Mouse (Mus musculus) hindbrain, postnatal 0 days (tissue): ENCODE measurements around the gene Sorcs3. TPM values are rescaled to one million over a fixed set of nuclear protein-coding genes. Genes with fewer than 3 reads are reported as not detected.

Experiments used
- ATAC-seq: fragments of 200-750 bp; cut with Nextera tagmentation; 2 replicates; pipeline ENCODE4 v1.8.0; 2017; ENCODE audit warnings: mild to moderate bottlenecking, moderate TSS enrichment, moderate library complexity
- DNase-seq: peaks from one replicate; pipeline ENCODE4 v3.0.0-alpha.2; 2015; ENCODE audit warnings: low spot score
- H3K27ac ChIP-seq: fragments of 300-500 bp; sonication (generic); 2 replicates; pipeline ENCODE4 v1.5.1; 2014; ENCODE audit warnings: mild to moderate bottlenecking
- H3K27me3 ChIP-seq: fragments of 300-500 bp; sonication (generic); 2 replicates; pipeline ENCODE4 v1.6.1; 2014; ENCODE audit warnings: low read length, mixed read lengths; ENCODE audit not compliant: insufficient read depth
- H3K36me3 ChIP-seq: fragments of 300-500 bp; sonication (generic); 2 replicates; pipeline ENCODE4 v1.6.1; 2014; ENCODE audit warnings: low read length, mixed read lengths; ENCODE audit not compliant: insufficient read depth
- H3K4me1 ChIP-seq: fragments of 300-500 bp; sonication (generic); 2 replicates; pipeline ENCODE4 v1.6.1; 2014; ENCODE audit warnings: antibody characterized with exemption, low read length, mixed read lengths; ENCODE audit not compliant: insufficient read depth
- H3K4me2 ChIP-seq: fragments of 300-500 bp; sonication (generic); 2 replicates; pipeline ENCODE4 v1.6.1; 2014; ENCODE audit warnings: low read depth, mild to moderate bottlenecking, low read length, moderate library complexity, mixed read lengths
- H3K4me3 ChIP-seq: fragments of 300-500 bp; sonication (generic); 2 replicates; pipeline ENCODE4 v1.5.1; 2014; ENCODE audit warnings: low read length
- H3K9ac ChIP-seq: fragments of 300-500 bp; sonication (generic); replicated peaks from 2 replicates; pipeline ENCODE4 v1.6.1; 2014; ENCODE audit warnings: mild to moderate bottlenecking, low read length, moderate library complexity, mixed read lengths
- H3K9me3 ChIP-seq: fragments of 300-500 bp; sonication (generic); 2 replicates; pipeline ENCODE4 v1.6.1; 2016; ENCODE audit warnings: low read length, mixed read lengths
- CTCF ChIP-seq: IDR thresholded peaks from 2 replicates; pipeline ENCODE4 v1.5.1; 2016; ENCODE audit warnings: antibody characterized with exemption, control low read depth, low read depth
- WGBS: fragments of 180-500 bp; shearing (Covaris S2); extraction: QIAGEN DNeasy Blood & Tissue Kit; methylation state at CpG from one replicate; pipeline ENCODE4 v1.1.7; 2014; 5-methylcytosine and 5-hydroxymethylcytosine counted together
- polyA plus RNA-seq: library from polyadenylated mRNA; unstranded; fragments of >200 nt; fragmentation: Nextera tagmentation; extraction: Ambion mirVana; gene quantifications from 2 replicates; pipeline ENCODE4 v1.2.1, GENCODE M21; 2015
- total RNA-seq: library from RNA; depleted of rRNA; stranded (reverse); fragments of >200 nt; gene quantifications from 2 replicates; pipeline ENCODE4 v1.2.3, GENCODE M21; 2014

Gene Sorcs3
- total and polyA plus RNA-seq, 2 experiments from 2014 or later = 11.5 to 19.7 TPM

DNA sequence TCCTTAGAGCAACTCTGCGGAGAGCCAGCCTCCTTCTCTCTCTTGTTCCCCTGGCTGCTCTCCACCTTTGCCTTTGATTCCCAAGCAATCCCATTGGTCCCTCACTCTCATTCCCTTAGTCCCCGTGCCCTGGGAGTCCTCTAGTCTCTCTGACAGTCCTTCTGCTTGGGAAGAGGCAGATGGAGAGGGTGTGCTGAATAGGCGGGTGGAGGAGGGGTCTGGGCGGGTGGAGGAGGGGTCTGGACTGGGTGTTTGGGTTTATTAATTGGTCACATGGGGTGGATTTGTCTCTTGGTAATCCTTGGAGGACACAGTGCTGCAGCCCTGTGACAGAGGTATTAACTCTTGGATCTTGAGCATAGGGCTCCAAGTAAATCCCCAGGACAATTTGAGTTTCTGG, 77.4 kb downstream of the Sorcs3 start:
- peak; percentile 1 for DNase-seq
- Histone ChIP-seq H3K36me3 (no peaks in the 10 kb centered on the region), H3K27me3 (no peaks in the 10 kb centered on the region), H3K9ac (no peak overlapping the region), H3K4me2 (no peak overlapping the region), H3K4me3 (no peak overlapping the region), H3K27ac (no peak overlapping the region), H3K9me3 (no peaks in the 10 kb centered on the region), H3K4me1 (no peaks in the 10 kb centered on the region)
- peak; percentile 59; the same call in 1 of the 2 replicates for ATAC-seq
- no peak for TF ChIP-seq CTCF
- WGBS = 32% methylated on average over 4 of the region's 4 CpGs

DNA sequence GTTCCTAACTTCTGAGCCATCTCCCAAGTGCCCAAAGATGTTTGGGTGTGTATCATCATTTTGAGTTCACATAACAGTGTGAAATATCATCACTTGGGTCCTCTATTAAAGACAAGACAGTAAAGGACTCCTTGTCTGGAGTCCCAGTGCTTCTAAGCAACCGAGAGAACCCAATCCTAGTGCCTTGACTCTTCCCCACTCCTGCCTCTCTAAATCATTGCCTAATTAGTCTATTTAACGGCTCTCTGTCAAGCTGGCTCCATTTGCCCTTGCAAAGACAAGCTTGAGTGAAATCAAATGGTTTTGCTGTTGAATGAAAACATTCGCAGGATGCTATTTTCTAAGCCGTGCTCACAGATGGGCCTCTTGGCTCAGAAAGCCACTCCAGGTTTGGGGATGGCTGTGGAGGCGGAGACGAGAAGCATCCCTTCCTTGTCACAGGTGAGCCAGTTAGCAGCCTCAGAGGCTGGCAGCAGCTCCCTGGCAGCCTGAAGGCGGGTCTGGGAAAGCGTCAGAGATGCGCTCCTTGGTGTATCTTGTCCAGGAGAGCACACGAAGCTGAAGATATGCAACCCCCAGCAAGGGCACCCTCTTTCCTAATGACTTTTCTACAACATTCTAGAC, 79.9 kb downstream of the Sorcs3 start:
- H3K4me3 ChIP-seq = no peak overlapping the region
- H3K27me3 ChIP-seq = no peaks in the 10 kb centered on the region
- 70% methylated on average over 10 of the region's 10 CpGs for WGBS
- H3K4me1 ChIP-seq = no peaks in the 10 kb centered on the region
- DNase-seq (peak; percentile 28), ATAC-seq (no peak)
- H3K4me2 ChIP-seq = no peak overlapping the region
- no peaks in the 10 kb centered on the region for H3K9me3 ChIP-seq
- no peaks in the 10 kb centered on the region for H3K36me3 ChIP-seq
- H3K9ac ChIP-seq = no peak overlapping the region
- TF ChIP-seq CTCF = no peak
- H3K27ac ChIP-seq = no peak overlapping the region

DNA sequence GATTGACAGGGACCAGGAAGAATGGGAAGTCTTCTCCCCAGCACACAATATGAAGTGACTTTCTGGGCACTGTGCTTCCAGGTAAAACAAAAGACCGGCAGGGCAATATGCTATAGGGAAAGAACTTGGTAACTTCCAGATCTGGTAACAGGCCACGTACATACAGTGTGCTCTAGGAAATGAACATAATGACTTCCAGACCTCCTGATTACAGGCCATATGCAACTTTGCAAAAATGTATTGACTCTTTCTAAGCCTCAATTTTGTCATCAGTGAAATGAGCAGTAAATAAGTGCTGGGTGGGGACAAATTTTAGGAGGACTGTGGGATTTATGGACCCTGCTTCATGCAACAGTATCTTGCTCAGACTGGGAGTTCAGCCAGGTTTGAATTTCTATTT, 88.4 kb downstream of the Sorcs3 start:
- ATAC-seq = no peak
- no peak for TF ChIP-seq CTCF
- Histone ChIP-seq H3K9ac (no peak overlapping the region), H3K27me3 (no peaks in the 10 kb centered on the region), H3K4me2 (no peak overlapping the region), H3K4me3 (no peak overlapping the region), H3K27ac (no peak overlapping the region), H3K9me3 (no peaks in the 10 kb centered on the region), H3K4me1 (no peaks in the 10 kb centered on the region), H3K36me3 (no peaks in the 10 kb centered on the region)
- WGBS = 90% methylated on average over 2 of the region's 2 CpGs
- DNase-seq = no peak

DNA sequence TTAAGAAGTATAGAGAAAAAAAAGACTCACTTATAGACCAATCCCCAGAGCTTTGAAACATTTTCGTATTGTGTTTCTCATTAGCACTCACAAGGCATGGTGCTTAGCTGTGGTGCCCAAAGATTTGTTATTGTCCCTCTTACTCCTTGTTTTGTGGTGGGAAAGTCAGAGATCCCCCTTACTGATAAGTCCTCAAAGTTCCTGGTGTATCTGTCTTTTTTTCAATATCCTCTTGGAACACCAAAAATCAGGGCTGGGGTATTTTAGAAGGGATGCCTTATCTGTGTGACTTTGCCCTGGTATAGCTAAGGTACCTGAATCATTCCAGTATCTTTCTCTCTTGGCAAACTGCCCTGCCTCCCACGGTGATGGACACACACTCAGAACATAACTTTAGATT, 92.6 kb downstream of the Sorcs3 start:
- DNase-seq (no peak), ATAC-seq (no peak)
- 73% methylated on average over 2 of the region's 2 CpGs for WGBS
- no peak overlapping the region for H3K4me3 ChIP-seq
- no peak overlapping the region for H3K9ac ChIP-seq
- H3K9me3 ChIP-seq = no peaks in the 10 kb centered on the region
- H3K4me1 ChIP-seq = no peaks in the 10 kb centered on the region
- H3K36me3 ChIP-seq = no peaks in the 10 kb centered on the region
- no peak for TF ChIP-seq CTCF
- no peak overlapping the region for H3K27ac ChIP-seq
- H3K4me2 ChIP-seq = no peak overlapping the region
- no peaks in the 10 kb centered on the region for H3K27me3 ChIP-seq

DNA sequence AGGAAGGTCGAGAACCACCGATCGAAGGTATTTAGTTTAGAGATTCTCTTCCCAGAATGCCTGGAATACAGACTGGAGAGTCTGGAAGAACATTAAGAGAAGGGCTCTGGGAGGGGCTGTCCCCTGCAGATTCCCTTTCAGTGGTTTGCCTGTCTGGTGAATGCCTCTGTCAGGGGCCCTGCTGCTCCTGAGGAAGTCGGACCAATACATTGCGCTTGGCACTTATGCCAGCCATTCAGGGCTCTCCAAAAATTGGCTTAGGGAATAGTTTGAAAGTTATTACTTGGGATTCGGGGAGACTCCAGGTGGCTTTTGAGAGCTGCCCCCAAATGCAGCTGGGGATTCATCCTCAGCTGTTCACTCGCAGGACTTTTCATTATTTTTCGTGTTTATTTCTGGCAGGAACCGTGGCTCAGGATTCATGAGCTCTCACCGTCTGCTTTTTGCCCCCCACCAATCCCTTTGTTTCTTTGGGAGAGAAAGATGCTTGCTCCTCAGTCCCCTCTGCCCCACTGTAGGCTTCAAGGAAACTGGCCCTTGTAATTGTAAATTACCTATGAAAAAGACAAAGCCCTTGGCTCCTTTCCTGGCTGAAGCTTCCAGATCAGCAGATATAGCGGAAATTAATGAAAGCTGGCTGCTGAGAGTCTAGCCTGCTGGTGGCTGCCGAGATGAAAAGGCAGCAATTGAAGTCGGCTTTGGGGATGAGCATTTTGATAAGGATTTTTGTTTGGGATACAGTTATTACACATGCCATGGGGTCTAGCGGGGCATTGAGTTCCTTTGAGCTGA, 94.8 kb downstream of the Sorcs3 start:
- no peak for TF ChIP-seq CTCF
- ATAC-seq (peak; percentile 51; the same call in 1 of the 2 replicates), DNase-seq (peak; percentile 42)
- 17% methylated on average over 14 of the region's 14 CpGs for WGBS
- Histone ChIP-seq H3K27ac (no peak overlapping the region), H3K36me3 (no peaks in the 10 kb centered on the region), H3K4me2 (peak overlapping the region; percentile 40), H3K4me3 (no peak overlapping the region), H3K9me3 (no peaks in the 10 kb centered on the region), H3K4me1 (no peaks in the 10 kb centered on the region), H3K27me3 (no peaks in the 10 kb centered on the region), H3K9ac (0 out of 2 replicates have a peak overlapping the region, but pooled peaks have one; percentile 3)

DNA sequence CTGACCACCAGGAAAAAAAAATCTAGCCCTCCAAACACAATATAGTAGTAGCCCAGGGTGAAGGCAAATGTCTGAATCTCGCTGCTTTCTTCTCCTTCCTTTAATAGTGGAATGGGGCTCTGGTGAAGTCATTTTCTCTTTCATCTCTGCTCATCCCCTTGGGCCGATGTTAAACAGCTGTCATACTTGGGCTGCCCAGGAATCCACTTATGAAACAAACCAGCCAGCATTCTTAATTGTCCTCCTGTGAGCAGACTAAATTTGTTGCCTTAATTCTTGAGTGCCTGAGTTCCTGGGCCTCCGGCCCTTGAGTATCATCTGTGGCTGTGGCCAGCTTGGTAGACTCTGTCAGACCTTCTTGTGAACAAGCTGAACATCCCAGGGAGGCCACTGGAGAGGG, 95.5 kb downstream of the Sorcs3 start:
- 33% methylated on average over 3 of the region's 3 CpGs for WGBS

DNA sequence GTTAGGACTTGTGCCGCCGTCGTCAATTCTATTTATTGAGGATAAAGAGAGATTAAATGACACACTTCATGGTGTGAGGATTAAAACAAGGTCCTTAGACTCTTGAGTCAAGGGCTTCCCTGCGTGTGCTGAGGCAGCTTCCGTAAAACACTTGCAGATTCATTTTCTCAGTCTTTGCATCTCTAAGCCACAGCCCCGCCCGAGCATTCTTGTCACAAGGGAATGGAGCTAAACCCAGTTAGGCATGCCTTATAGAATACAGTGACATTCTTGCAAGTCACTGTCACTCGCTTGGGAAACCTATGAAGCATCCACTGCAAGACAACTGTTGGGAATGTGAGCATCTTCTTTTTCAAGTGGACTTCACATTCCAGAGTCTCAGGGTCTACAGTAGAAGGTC, 102.5 kb downstream of the Sorcs3 start:
- ATAC-seq = no peak
- 85% methylated on average over 8 of the region's 8 CpGs for WGBS

More for the DNA sequence above, 95.5 kb downstream of the Sorcs3 start:
- DNase-seq (peak; percentile 17), ATAC-seq (0 out of 2 replicates have a peak, but pooled peaks have one; percentile 5)
- Histone ChIP-seq H3K4me1 (no peaks in the 10 kb centered on the region), H3K27ac (no peak overlapping the region), H3K27me3 (no peaks in the 10 kb centered on the region), H3K36me3 (no peaks in the 10 kb centered on the region), H3K4me3 (no peak overlapping the region), H3K4me2 (peak overlapping the region; percentile 40), H3K9me3 (no peaks in the 10 kb centered on the region), H3K9ac (no peak overlapping the region)
- TF ChIP-seq CTCF = no peak

More for the DNA sequence above, 102.5 kb downstream of the Sorcs3 start:
- DNase-seq = no peak
- TF ChIP-seq CTCF = no peak
- Histone ChIP-seq H3K4me1 (peaks cover 4% of the 10 kb centered on the region; the same call in 1 of the 2 replicates), H3K4me3 (no peak overlapping the region), H3K9ac (no peak overlapping the region), H3K4me2 (no peak overlapping the region), H3K27ac (no peak overlapping the region), H3K27me3 (no peaks in the 10 kb centered on the region), H3K9me3 (no peaks in the 10 kb centered on the region), H3K36me3 (no peaks in the 10 kb centered on the region)
